ENCODE assay signal across 21 mouse cellular contexts in the genomic region with DNA sequence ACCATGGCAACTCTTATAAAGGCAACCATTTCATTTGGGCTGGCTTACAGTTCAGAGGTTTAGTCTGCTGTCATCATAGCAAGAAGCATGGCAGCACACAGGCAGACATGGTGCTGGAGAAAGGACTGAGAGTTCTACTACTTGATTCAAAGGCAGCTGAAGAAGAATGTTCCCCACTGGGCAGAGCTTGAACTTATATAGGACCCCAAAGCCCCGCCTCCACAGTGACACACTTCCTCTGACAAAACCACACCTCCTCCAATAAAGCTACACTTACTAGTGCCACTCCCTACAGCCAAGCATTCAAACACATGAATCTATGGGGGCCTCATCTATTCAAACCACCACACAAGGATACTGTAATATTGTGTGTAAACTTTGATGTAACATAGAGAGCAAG. TPM values are rescaled to one million over a fixed set of nuclear protein-coding genes. Genes with fewer than 3 reads are reported as not detected.
DNase-seq lines count a peak whose midpoint lies in the region; TF ChIP-seq lines count a peak whose summit lies in the region.
"Had no signal": no experiment of that assay in that cellular context is flagged by ENCODE, and none has a peak within 500 bp of the region (broad histone marks: within the 10 kb centered on the region; RNA-seq: fewer than 3 reads in every experiment).

No protein-coding gene starts in this region.

- no peaks in the 10 kb centered on the region for H3K36me3 ChIP-seq in CH12.LX (replicated peaks in 1 of 2; ENCODE audit: control insufficient read depth in 1 of 2, insufficient read depth in 1 of 2, low read length in 1 of 2)
- H3K36me3 ChIP-seq: embryonic facial prominence, embryonic 12.5 days; embryonic facial prominence, embryonic 15.5 days; forebrain, embryonic 15.5 days; G1E; heart, embryonic 10.5 days; heart, embryonic 13.5 days; hindbrain, embryonic 12.5 days; hindbrain, embryonic 15.5 days had no signal

- in situ Hi-C loops in CH12.LX (cut with MboI; ENCODE audit: low pct_ligation_motif_present, low pct_unique_long_range_greater_than_20kb, low sequenced_read_pairs): no loop called here

- H3K9ac ChIP-seq in CH12.LX (ENCODE audit: insufficient read depth, low read depth): no peak overlapping the region
- H3K9ac ChIP-seq: embryonic facial prominence, embryonic 12.5 days; embryonic facial prominence, embryonic 15.5 days; forebrain, embryonic 15.5 days; heart, embryonic 13.5 days; hindbrain, embryonic 12.5 days; hindbrain, embryonic 15.5 days had no signal

- H3K27me3 ChIP-seq in CH12.LX (replicated peaks): no peaks in the 10 kb centered on the region
- H3K27me3 ChIP-seq: embryonic facial prominence, embryonic 12.5 days; embryonic facial prominence, embryonic 15.5 days; forebrain, embryonic 15.5 days; heart, embryonic 13.5 days; hindbrain, embryonic 12.5 days; hindbrain, embryonic 15.5 days had no signal

- TF ChIP-seq EP300 in CH12.LX (IDR thresholded peaks at IDR 0.05; ENCODE audit: low read length): no peak

- H3K79me2 ChIP-seq in CH12.LX (replicated peaks; ENCODE audit: control insufficient read depth, extremely low read depth, insufficient read depth, poor library complexity, severe bottlenecking): no peaks in the 10 kb centered on the region

- no peak for TF ChIP-seq RAD21 in CH12.LX (IDR thresholded peaks at IDR 0.05; ENCODE audit: low read depth, low read length)

- dilution Hi-C loops in CH12.LX (cut with MboI; ENCODE audit: extremely low pct_ligation_motif_present, extremely low pct_unique_long_range_greater_than_20kb, low sequenced_read_pairs): no loop called here

- H3K4me2 ChIP-seq in CH12.LX (ENCODE audit: insufficient read depth, low read depth, poor library complexity, severe bottlenecking): no peak overlapping the region
- H3K4me2 ChIP-seq: embryonic facial prominence, embryonic 12.5 days; embryonic facial prominence, embryonic 15.5 days; forebrain, embryonic 15.5 days; heart, embryonic 13.5 days; hindbrain, embryonic 12.5 days; hindbrain, embryonic 15.5 days had no signal

- H3K4me1 ChIP-seq in CH12.LX (ENCODE audit: control insufficient read depth in 1 of 2, insufficient read depth in 2 of 2): peaks cover 0 to 6% of the 10 kb centered on the region in 2 experiments; a peak in 2 of 4 replicates

- H3K9me3 ChIP-seq in CH12.LX (replicated peaks; ENCODE audit: low read length): no peaks in the 10 kb centered on the region
- H3K9me3 ChIP-seq: embryonic facial prominence, embryonic 12.5 days; embryonic facial prominence, embryonic 15.5 days; forebrain, embryonic 15.5 days; G1E; heart, embryonic 10.5 days; heart, embryonic 13.5 days; hindbrain, embryonic 12.5 days; hindbrain, embryonic 15.5 days had no signal

- H3K27ac ChIP-seq in CH12.LX (ENCODE audit: insufficient read depth, low read depth): no peak overlapping the region
- H3K27ac ChIP-seq: embryonic facial prominence, embryonic 12.5 days; embryonic facial prominence, embryonic 15.5 days; forebrain, embryonic 15.5 days; heart, adult 2 months; heart, embryonic 10.5 days; heart, embryonic 13.5 days; hindbrain, embryonic 12.5 days had no signal

- no peak for TF ChIP-seq POLR2A in CH12.LX (IDR thresholded peaks at IDR 0.05; ENCODE audit: low read depth, low read length)

- no peak for TF ChIP-seq CTCF in CH12.LX (conservative IDR thresholded peaks at IDR 0.05 in 1 of 2, IDR thresholded peaks at IDR 0.05 in 1 of 2; ENCODE audit: low read depth in 2 of 2, low read length in 2 of 2)

- no peak overlapping the region for H3K4me3 ChIP-seq in CH12.LX (replicated peaks in 1 of 3; ENCODE audit: low read depth in 2 of 3, low read length in 2 of 3, poor library complexity in 1 of 3)
- H3K4me3 ChIP-seq: embryonic facial prominence, embryonic 12.5 days; embryonic facial prominence, embryonic 15.5 days; forebrain, embryonic 15.5 days; heart, adult 2 months; heart, embryonic 10.5 days; heart, embryonic 13.5 days; hindbrain, embryonic 12.5 days; hindbrain, embryonic 15.5 days had no signal

- DNase-seq in kidney, adult 18-20 months: peak; percentile 0
- DNase-seq in kidney, adult 9 months: no peak
- DNase-seq in B cell, adult 2 months: peak; percentile 35 to 51
- DNase-seq in CH12.LX (ENCODE audit: extremely low read depth): no peak
- DNase-seq in cerebellum, adult 18-20 months: no peak
- DNase-seq in adrenal gland, postnatal 4 days (ENCODE audit: low spot score in 2 of 2): no peak
- DNase-seq: adrenal gland, adult 8-10 months; adrenal gland, postnatal 25 days; cerebellum, postnatal 25 days; gastrocnemius, postnatal 25 days; heart, adult 2 months; heart, postnatal 14 days had no signal

TF ChIP-seq in CH12.LX, 34 proteins besides CTCF, POLR2A, EP300 and RAD21:
- TF ChIP-seq PAX5 (IDR thresholded peaks at IDR 0.05; ENCODE audit: low read length): no peak
- no peak for TF ChIP-seq GABPA (IDR thresholded peaks at IDR 0.05; ENCODE audit: insufficient replicate concordance, low read depth, low read length)
- no peak for TF ChIP-seq KAT2A (IDR thresholded peaks at IDR 0.05; ENCODE audit: insufficient replicate concordance, low read length)
- 0 out of 2 replicates have a peak, but pooled peaks have one; percentile 32 for TF ChIP-seq TBP (conservative IDR thresholded peaks at IDR 0.05; ENCODE audit: low read depth, low read length)

RNA-seq across cellular contexts. Expression of gene A830005F24Rik, which starts 41.2 kb away (rescaled TPM):
- total RNA-seq in CH12.LX (2012; rRNA removed) (1.8 and 2.4 TPM in 2 replicates), CH12.LX (2014; rRNA removed) (2.7 and 4.2 TPM in 2 replicates)
- polyA plus RNA-seq in CH12.LX (2012; ENCODE audit: insufficient read length, low read depth): 2.0 and 2.8 TPM in 2 replicates
- total RNA-seq in adrenal gland, postnatal 4 days (2021): not detected
- total RNA-seq: adrenal gland, adult 8-10 months; adrenal gland, postnatal 25 days; gastrocnemius, postnatal 25 days; heart, postnatal 14 days had no signal
- polyA plus RNA-seq: gonadal fat pad, adult 2 months; heart, adult 2 months had no signal

RNA-seq across cellular contexts. Expression of gene Zfp169, which starts 41.3 kb away (rescaled TPM):
- total RNA-seq in CH12.LX (2012; rRNA removed) (6.2 and 6.6 TPM in 2 replicates), CH12.LX (2014; rRNA removed) (3.4 and 4.2 TPM in 2 replicates)
- 2.3 and 2.9 TPM in 2 replicates for polyA plus RNA-seq in CH12.LX (2012; ENCODE audit: insufficient read length, low read depth)
- total RNA-seq in adrenal gland, postnatal 4 days (2021): 10 to 100 TPM; 11.7 to 12.0 TPM

Comparison
In these comparisons a context has a peak if more than half of its experiments do, and no peak if none do; other contexts are left out.
1. DNase-seq: peak in kidney, adult 18-20 months (single experiment) and B cell, adult 2 months (2 of 2); none in kidney, adult 9 months (single experiment), CH12.LX (single experiment), cerebellum, adult 18-20 months (0 of 2) and adrenal gland, postnatal 4 days (0 of 2).